Mouse (Mus musculus): Measurements from ENCODE around the gene Cirbp. TPM values are rescaled to one million over a fixed set of nuclear protein-coding genes. Genes with fewer than 3 reads are reported as not detected.
A peak's percentile ranks its signal among the peaks of the same experiment; 100 is the strongest.

Cirbp gene
- polyA plus RNA-seq, 1 experiment from 2014 or later: 14.2 TPM

- H3K4me1 ChIP-seq (ENCODE audit: control insufficient read depth, low read depth, low read length): peaks cover 78% of the 10 kb centered on the region
These were observed 24.5 kb upstream of the Cirbp start for GRCm38 (mm10) chr10:80141243-80141642.

DNA sequence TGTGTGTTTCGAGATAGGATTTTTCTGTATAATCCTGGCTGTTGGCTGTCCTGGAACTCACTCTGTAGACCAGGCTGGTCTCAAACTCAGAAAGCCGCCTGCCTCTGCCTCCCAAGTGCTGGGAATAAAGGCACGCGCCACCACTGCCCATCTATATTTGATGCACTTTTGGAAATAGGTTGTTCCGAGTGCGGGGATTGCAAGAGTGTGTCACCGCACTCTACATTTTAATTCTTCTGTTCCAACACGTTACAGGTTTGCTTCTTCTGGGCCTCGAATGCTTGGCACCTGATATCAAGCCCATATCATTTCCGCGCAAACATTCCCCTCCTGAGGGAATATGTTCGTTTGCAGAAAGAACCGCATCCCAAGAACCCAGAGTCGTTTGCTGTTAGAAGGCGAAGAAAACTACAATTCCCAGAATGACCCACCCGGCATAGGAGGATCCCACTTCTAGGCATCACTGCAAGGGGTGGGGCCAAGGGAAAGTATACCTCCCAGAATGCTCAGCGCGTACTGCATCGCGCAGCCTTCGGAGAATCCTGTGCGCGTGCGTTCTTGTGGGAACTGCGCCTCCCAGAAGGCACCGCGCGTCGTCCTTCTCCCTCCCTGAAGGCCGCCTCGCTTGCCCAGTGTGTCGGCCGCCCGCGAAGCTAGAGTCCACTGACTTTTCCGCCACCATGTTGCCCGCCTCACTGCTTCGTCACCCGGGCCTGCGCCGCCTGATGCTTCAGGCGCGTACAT is 23.8 kb upstream of the Cirbp start:
- H3K4me2 ChIP-seq (ENCODE audit: low read depth, low read length): peak overlapping the region; percentile 72
- under 1% methylated on average over 43 of the region's 43 CpGs for WGBS (ENCODE audit: insufficient replicate concordance)
- no peaks in the 10 kb centered on the region for H3K9me3 ChIP-seq (replicated peaks; ENCODE audit: control insufficient read depth, low read length)
- H3K27me3 ChIP-seq (ENCODE audit: control insufficient read depth, insufficient read depth, low read depth, low read length): peaks cover 35% of the 10 kb centered on the region
- H3K4me3 ChIP-seq (ENCODE audit: low read depth, low read length): peak overlapping the region; percentile 75
- peak overlapping the region; percentile 88 for H3K9ac ChIP-seq (ENCODE audit: low read depth, low read length)
- H3K4me1 ChIP-seq (ENCODE audit: control insufficient read depth, low read depth, low read length): peaks cover 81% of the 10 kb centered on the region
- peak overlapping the region; percentile 94 for H3K27ac ChIP-seq (ENCODE audit: low read length)
- ATAC-seq (ENCODE audit: low read depth): peak; percentile 88
- H3K36me3 ChIP-seq (ENCODE audit: control insufficient read depth, insufficient read depth): peaks cover 16% of the 10 kb centered on the region

More at GRCm38 (mm10) chr10:80141243-80141642, 24.5 kb upstream of the Cirbp start:
- peak overlapping the region; percentile 67 for H3K9ac ChIP-seq (ENCODE audit: low read depth, low read length)
- H3K4me2 ChIP-seq (ENCODE audit: low read depth, low read length): peak overlapping the region; percentile 72
- H3K27ac ChIP-seq (ENCODE audit: low read length): peak overlapping the region; percentile 87
- WGBS (ENCODE audit: insufficient replicate concordance): 0% methylated on average over 29 of the region's 29 CpGs
- peak; percentile 75 for ATAC-seq (ENCODE audit: low read depth)
- H3K4me3 ChIP-seq (ENCODE audit: low read depth, low read length): peak overlapping the region; percentile 75
- H3K27me3 ChIP-seq (ENCODE audit: control insufficient read depth, insufficient read depth, low read depth, low read length): peaks cover 42% of the 10 kb centered on the region
- H3K36me3 ChIP-seq (ENCODE audit: control insufficient read depth, insufficient read depth): peaks cover 16% of the 10 kb centered on the region
- H3K9me3 ChIP-seq (replicated peaks; ENCODE audit: control insufficient read depth, low read length): no peaks in the 10 kb centered on the region

DNA sequence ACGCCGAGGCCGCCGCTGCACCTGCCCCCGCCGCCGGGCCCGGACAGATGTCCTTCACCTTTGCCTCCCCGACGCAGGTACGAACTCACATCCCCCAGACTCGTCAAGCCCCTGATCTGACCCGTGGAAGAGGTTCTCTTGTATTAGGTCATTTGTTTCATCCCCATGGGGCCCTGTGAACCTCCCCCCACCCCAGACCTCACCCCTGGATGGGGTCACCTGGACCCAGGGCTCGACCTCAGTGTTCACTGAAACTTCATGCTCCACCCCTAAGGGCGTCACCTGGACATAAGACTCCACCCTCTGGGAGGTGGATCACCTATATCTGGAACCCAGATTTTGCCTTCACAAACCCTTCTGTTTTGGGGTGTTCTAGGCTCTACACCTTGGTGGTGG is 23.3 kb upstream of the Cirbp start:
- peak overlapping the region; percentile 72 for H3K4me2 ChIP-seq (ENCODE audit: low read depth, low read length)
- peak overlapping the region; percentile 75 for H3K4me3 ChIP-seq (ENCODE audit: low read depth, low read length)
- H3K4me1 ChIP-seq (ENCODE audit: control insufficient read depth, low read depth, low read length): peaks cover 81% of the 10 kb centered on the region
- no peaks in the 10 kb centered on the region for H3K9me3 ChIP-seq (replicated peaks; ENCODE audit: control insufficient read depth, low read length)
- H3K27ac ChIP-seq (ENCODE audit: low read length): peak overlapping the region; percentile 94
- H3K27me3 ChIP-seq (ENCODE audit: control insufficient read depth, insufficient read depth, low read depth, low read length): peaks cover 29% of the 10 kb centered on the region
- peaks cover 16% of the 10 kb centered on the region for H3K36me3 ChIP-seq (ENCODE audit: control insufficient read depth, insufficient read depth)
- WGBS (ENCODE audit: insufficient replicate concordance): under 1% methylated on average over 15 of the region's 15 CpGs
- H3K9ac ChIP-seq (ENCODE audit: low read depth, low read length): peak overlapping the region; percentile 88
- ATAC-seq (ENCODE audit: low read depth): peak; percentile 32

DNA sequence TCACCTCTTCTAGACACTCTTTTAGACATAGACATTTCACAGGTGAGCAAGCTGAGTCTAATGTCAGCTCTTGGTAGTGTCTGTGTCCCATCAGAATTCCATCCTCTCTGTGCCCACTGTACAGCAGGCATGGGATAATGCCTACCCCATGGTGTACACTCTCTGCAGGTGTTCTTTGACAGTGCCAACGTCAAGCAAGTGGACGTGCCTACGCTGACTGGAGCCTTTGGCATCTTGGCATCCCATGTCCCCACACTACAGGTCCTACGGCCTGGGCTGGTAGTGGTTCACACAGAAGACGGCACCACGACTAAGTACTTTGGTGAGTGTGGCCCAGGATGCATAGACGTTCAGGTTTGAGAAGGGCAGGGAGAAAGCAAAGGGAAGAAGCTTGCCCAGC is 22.1 kb upstream of the Cirbp start:
- Histone ChIP-seq H3K27ac (ENCODE audit: low read length) (no peak overlapping the region), H3K36me3 (ENCODE audit: control insufficient read depth, insufficient read depth) (peaks cover 16% of the 10 kb centered on the region), H3K9me3 (replicated peaks; ENCODE audit: control insufficient read depth, low read length) (no peaks in the 10 kb centered on the region), H3K4me3 (ENCODE audit: low read depth, low read length) (no peak overlapping the region), H3K9ac (ENCODE audit: low read depth, low read length) (no peak overlapping the region), H3K4me2 (ENCODE audit: low read depth, low read length) (0 out of 2 replicates have a peak overlapping the region, but pooled peaks have one; percentile 72), H3K27me3 (ENCODE audit: control insufficient read depth, insufficient read depth, low read depth, low read length) (peaks cover 18% of the 10 kb centered on the region), H3K4me1 (ENCODE audit: control insufficient read depth, low read depth, low read length) (peaks cover 79% of the 10 kb centered on the region)
- 85% methylated on average over 7 of the region's 7 CpGs for WGBS (ENCODE audit: insufficient replicate concordance)
- no peak for ATAC-seq (ENCODE audit: low read depth)

DNA sequence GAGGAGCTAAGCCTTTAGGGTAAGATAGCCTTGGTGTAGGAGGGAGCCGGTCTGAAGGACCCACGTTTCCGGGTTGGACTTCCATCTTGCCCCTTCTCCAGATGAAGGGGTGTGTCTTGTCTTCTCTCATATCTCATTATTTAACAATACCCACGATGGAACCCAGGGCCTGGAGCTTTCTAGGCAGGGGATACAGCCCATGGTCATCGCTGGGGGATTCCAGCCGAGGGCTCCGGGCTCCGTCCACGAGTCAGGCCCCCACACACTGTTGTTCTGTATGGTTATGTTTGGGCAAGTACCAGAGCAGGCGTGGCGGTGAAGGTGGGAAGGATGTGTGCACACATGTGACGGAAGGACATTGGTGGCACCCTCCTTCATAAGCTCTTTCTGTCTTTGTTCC is 21.6 kb upstream of the Cirbp start:
- Histone ChIP-seq H3K4me1 (ENCODE audit: control insufficient read depth, low read depth, low read length) (peaks cover 74% of the 10 kb centered on the region), H3K9ac (ENCODE audit: low read depth, low read length) (no peak overlapping the region), H3K27ac (ENCODE audit: low read length) (no peak overlapping the region), H3K4me3 (ENCODE audit: low read depth, low read length) (no peak overlapping the region), H3K9me3 (replicated peaks; ENCODE audit: control insufficient read depth, low read length) (no peaks in the 10 kb centered on the region), H3K4me2 (ENCODE audit: low read depth, low read length) (no peak overlapping the region), H3K27me3 (ENCODE audit: control insufficient read depth, insufficient read depth, low read depth, low read length) (peaks cover 13% of the 10 kb centered on the region), H3K36me3 (ENCODE audit: control insufficient read depth, insufficient read depth) (peaks cover 16% of the 10 kb centered on the region)
- no peak for ATAC-seq (ENCODE audit: low read depth)
- WGBS (ENCODE audit: insufficient replicate concordance): 85% methylated on average over 12 of the region's 12 CpGs

- Histone ChIP-seq H3K4me2 (ENCODE audit: low read depth, low read length) (0 out of 2 replicates have a peak overlapping the region, but pooled peaks have one; percentile 34), H3K4me1 (ENCODE audit: control insufficient read depth, low read depth, low read length) (peaks cover 71% of the 10 kb centered on the region), H3K4me3 (ENCODE audit: low read depth, low read length) (no peak overlapping the region), H3K36me3 (ENCODE audit: control insufficient read depth, insufficient read depth) (peaks cover 16% of the 10 kb centered on the region), H3K27ac (ENCODE audit: low read length) (peak overlapping the region; percentile 99), H3K9ac (ENCODE audit: low read depth, low read length) (no peak overlapping the region; the same call in 1 of the 2 replicates), H3K27me3 (ENCODE audit: control insufficient read depth, insufficient read depth, low read depth, low read length) (peaks cover 3% of the 10 kb centered on the region), H3K9me3 (replicated peaks; ENCODE audit: control insufficient read depth, low read length) (no peaks in the 10 kb centered on the region)
- ATAC-seq (ENCODE audit: low read depth): no peak
- 74% methylated on average over 20 of the region's 20 CpGs for WGBS (ENCODE audit: insufficient replicate concordance)
These were observed 20.6 kb upstream of the Cirbp start for GRCm38 (mm10) chr10:80144864-80145838.

DNA sequence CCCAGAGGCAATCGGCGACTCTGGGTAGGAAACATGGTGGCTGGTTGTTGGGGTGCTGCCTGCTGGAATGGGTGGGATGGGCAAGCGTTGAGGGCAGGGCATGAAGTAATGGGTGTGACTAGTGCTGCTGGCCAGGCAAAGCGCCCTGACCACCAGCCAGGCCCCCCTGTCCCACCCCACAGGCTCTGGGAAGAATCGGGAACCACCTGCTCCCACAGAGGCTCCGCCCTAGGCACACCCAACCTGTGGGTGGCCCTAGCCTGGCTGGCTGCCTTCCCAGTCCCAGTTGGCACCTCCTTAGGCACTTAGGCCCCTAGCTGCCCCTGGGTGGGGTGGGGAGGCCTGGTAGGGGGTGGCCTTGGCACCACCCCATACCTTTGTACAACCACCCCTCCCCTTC is 19.9 kb upstream of the Cirbp start:
- WGBS (ENCODE audit: insufficient replicate concordance): 49% methylated on average over 6 of the region's 6 CpGs
- no peak for ATAC-seq (ENCODE audit: low read depth)
- no peaks in the 10 kb centered on the region for H3K27me3 ChIP-seq (ENCODE audit: control insufficient read depth, insufficient read depth, low read depth, low read length)
- peaks cover 74% of the 10 kb centered on the region for H3K4me1 ChIP-seq (ENCODE audit: control insufficient read depth, low read depth, low read length)
- H3K36me3 ChIP-seq (ENCODE audit: control insufficient read depth, insufficient read depth): peaks cover 16% of the 10 kb centered on the region
- peak overlapping the region; percentile 99 for H3K27ac ChIP-seq (ENCODE audit: low read length)
- no peaks in the 10 kb centered on the region for H3K9me3 ChIP-seq (replicated peaks; ENCODE audit: control insufficient read depth, low read length)
- H3K4me2 ChIP-seq (ENCODE audit: low read depth, low read length): peak overlapping the region; percentile 34; the same call in 1 of the 2 replicates
- no peak overlapping the region for H3K4me3 ChIP-seq (ENCODE audit: low read depth, low read length)
- peak overlapping the region; percentile 88 for H3K9ac ChIP-seq (ENCODE audit: low read depth, low read length)

DNA sequence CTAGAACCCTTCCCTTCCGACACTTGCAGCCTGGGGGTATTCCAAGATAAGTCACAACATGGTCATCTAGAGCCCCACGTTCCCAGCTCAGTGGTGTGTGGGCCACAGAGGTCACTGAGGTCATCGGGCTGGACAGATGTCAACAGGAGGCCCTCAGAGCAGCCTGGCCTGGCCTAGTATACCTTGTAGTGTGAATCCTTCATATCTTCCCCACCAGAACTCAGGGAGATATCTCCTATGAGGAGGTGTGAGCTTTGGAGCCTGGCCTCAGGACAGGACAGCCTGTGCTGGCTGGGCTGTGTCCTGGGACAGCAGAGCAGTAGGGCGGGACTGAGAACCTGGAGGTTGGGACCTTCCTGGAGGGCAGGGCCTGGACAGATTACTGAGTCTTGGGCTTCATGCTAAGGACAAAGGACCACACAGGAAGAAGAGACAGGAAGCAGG is 19.2 kb upstream of the Cirbp start:
- H3K27me3 ChIP-seq (ENCODE audit: control insufficient read depth, insufficient read depth, low read depth, low read length): no peaks in the 10 kb centered on the region
- peaks cover 18% of the 10 kb centered on the region for H3K36me3 ChIP-seq (ENCODE audit: control insufficient read depth, insufficient read depth)
- H3K4me3 ChIP-seq (ENCODE audit: low read depth, low read length): no peak overlapping the region
- WGBS (ENCODE audit: insufficient replicate concordance): 63% methylated on average over 4 of the region's 4 CpGs
- H3K9ac ChIP-seq (ENCODE audit: low read depth, low read length): peak overlapping the region; percentile 88
- H3K4me2 ChIP-seq (ENCODE audit: low read depth, low read length): peak overlapping the region; percentile 98
- H3K9me3 ChIP-seq (replicated peaks; ENCODE audit: control insufficient read depth, low read length): no peaks in the 10 kb centered on the region
- no peak for ATAC-seq (ENCODE audit: low read depth)
- peak overlapping the region; percentile 99 for H3K27ac ChIP-seq (ENCODE audit: low read length)
- H3K4me1 ChIP-seq (ENCODE audit: control insufficient read depth, low read depth, low read length): peaks cover 74% of the 10 kb centered on the region
